Mouse (Mus musculus) embryonic fibroblast, embryonic 13.5 days (primary cell): Measurements from ENCODE around the gene Abcb1a.

Experiments used
- CTCF ChIP-seq: IDR thresholded peaks from 2 replicates; pipeline ENCODE4 v1.5.1; 2011; ENCODE audit warnings: mild to moderate bottlenecking, control low read depth, low read length, moderate library complexity, borderline replicate concordance; ENCODE audit not compliant: insufficient read depth
- POLR2A ChIP-seq: IDR thresholded peaks from 2 replicates; pipeline ENCODE4 v1.6.1; 2011; ENCODE audit warnings: low read depth, mild to moderate bottlenecking, control low read depth, low read length, moderate library complexity

DNA sequence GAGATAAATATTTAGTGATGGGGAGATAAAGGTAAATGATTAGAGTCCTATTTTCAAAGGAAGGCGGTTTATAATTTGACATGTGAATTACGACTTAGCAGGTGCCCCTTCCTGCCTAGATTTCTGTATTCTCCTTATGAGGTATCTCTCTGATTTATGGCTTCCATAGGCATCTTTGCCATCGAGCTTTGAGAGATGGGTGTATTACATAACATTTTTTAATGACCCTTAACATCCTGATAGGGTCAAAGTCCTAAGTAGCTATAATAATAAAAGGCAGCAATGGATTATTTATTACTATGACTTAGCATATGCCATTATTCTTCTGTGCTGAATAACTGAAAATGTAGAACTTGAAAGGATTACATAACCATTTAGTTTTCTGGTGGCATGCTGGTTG, 4.8 kb downstream of the Abcb1a start:
- TF ChIP-seq CTCF: no peak
- no peak for TF ChIP-seq POLR2A
